21 mouse cellular contexts compared by ENCODE assay signal in the genomic region with DNA sequence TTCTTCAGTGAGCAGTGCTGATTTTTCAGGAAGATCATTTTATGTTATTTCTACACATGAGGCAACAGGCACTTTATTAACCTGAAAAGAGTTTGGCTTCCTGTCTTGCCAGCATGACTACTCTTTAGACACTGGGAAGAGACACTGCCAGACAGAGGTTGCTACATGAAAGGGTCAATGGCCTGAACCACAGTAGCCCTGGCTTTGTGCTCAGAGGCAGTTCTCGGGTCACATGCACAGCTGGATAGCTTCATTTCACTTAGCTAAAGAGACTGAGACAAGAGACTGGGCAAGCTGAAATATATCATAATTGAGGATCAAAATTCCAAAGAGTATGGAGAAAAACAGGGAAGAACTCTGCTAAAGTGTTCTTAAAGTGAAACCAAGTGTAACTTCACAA.
DNase-seq lines count a peak whose midpoint lies in the region; ATAC-seq and TF ChIP-seq lines count a peak whose summit lies in the region.
"Had no signal": no experiment of that assay in that cellular context is flagged by ENCODE, and none has a peak within 500 bp of the region (broad histone marks: within the 10 kb centered on the region; RNA-seq: fewer than 3 reads in every experiment).

No protein-coding gene starts in this region.

- no peak overlapping the region for H3K9ac ChIP-seq in kidney, embryonic 16.5 days (replicated peaks; ENCODE audit: low read length)
- H3K9ac ChIP-seq in liver, postnatal 0 days (replicated peaks) = no peak overlapping the region
- no peak overlapping the region for H3K9ac ChIP-seq in stomach, embryonic 14.5 days (replicated peaks; ENCODE audit: low read depth, low read length)
- no peak overlapping the region for H3K9ac ChIP-seq in stomach, postnatal 0 days (ENCODE audit: low read length)
- H3K9ac ChIP-seq: embryonic facial prominence, embryonic 13.5 days; forebrain, embryonic 12.5 days; forebrain, postnatal 0 days; heart, embryonic 13.5 days; hindbrain, embryonic 15.5 days had no signal

- DNase-seq in kidney, adult 2 months = peak; percentile 68
- DNase-seq in liver, postnatal 0 days = peak; percentile 39
- DNase-seq in liver = no peak
- no peak for DNase-seq in stomach, postnatal 0 days (ENCODE audit: low spot score)
- DNase-seq: adrenal gland, adult 2 months; cerebellum, adult 18-20 months; cerebellum, adult 9-11 months; cerebellum, postnatal 36 days; forebrain, postnatal 0 days; gastrocnemius, postnatal 14 days; heart, adult 11 months; heart, postnatal 36 days had no signal

- TF ChIP-seq EP300 in liver, postnatal 0 days (IDR thresholded peaks at IDR 0.05; ENCODE audit: low read depth) = peak; percentile 18; the same call in 1 of the 2 replicates
- TF ChIP-seq EP300 in stomach, postnatal 0 days (optimal IDR thresholded peaks at IDR 0.05) = no peak

- TF ChIP-seq POLR2A in kidney, adult 2 months (IDR thresholded peaks at IDR 0.05; ENCODE audit: low read depth, low read length) = no peak

- no peaks in the 10 kb centered on the region for H3K36me3 ChIP-seq in kidney, adult 2 months (ENCODE audit: control insufficient read depth, insufficient read depth, low read length)
- H3K36me3 ChIP-seq in kidney, embryonic 16.5 days (ENCODE audit: insufficient read depth, low read length) = no peaks in the 10 kb centered on the region
- no peaks in the 10 kb centered on the region for H3K36me3 ChIP-seq in liver, postnatal 0 days (replicated peaks; ENCODE audit: insufficient read depth, low read length)
- no peaks in the 10 kb centered on the region for H3K36me3 ChIP-seq in stomach, embryonic 14.5 days (ENCODE audit: control insufficient read depth, insufficient read depth, low read length)
- no peaks in the 10 kb centered on the region for H3K36me3 ChIP-seq in stomach, postnatal 0 days (ENCODE audit: control insufficient read depth, insufficient read depth, low read length)
- H3K36me3 ChIP-seq: embryonic facial prominence, embryonic 13.5 days; forebrain, embryonic 12.5 days; heart, embryonic 13.5 days; hindbrain, embryonic 15.5 days had no signal

- no peak for ATAC-seq in kidney, embryonic 16.5 days (ENCODE audit: low FRiP score, low TSS enrichment)
- peak; percentile 70 for ATAC-seq in liver, postnatal 0 days
- peak; percentile 42; the same call in 1 of the 2 replicates for ATAC-seq in stomach, embryonic 14.5 days (ENCODE audit: insufficient number of reproducible peaks, insufficient read depth, low FRiP score, low read depth)
- no peak for ATAC-seq in stomach, postnatal 0 days (ENCODE audit: low FRiP score, low TSS enrichment)
- ATAC-seq in megakaryocyte progenitor cell, adult 5-6 weeks (replicated peaks; ENCODE audit: poor library complexity) = no peak
- ATAC-seq: activated CD4-positive, CD25-positive, alpha-beta regulatory T cell, adult 4 months; forebrain, postnatal 0 days; Patski had no signal

- no peak overlapping the region for H3K4me3 ChIP-seq in kidney, adult 2 months (ENCODE audit: insufficient read depth, low read depth, low read length)
- H3K4me3 ChIP-seq in kidney, embryonic 16.5 days (ENCODE audit: low read length) = no peak overlapping the region
- H3K4me3 ChIP-seq in liver, postnatal 0 days (ENCODE audit: low read depth, low read length) = no peak overlapping the region
- no peak overlapping the region for H3K4me3 ChIP-seq in stomach, embryonic 14.5 days (ENCODE audit: low read depth, low read length)
- H3K4me3 ChIP-seq in stomach, postnatal 0 days (ENCODE audit: low read depth, low read length) = no peak overlapping the region
- H3K4me3 ChIP-seq: embryonic facial prominence, embryonic 13.5 days; forebrain, embryonic 12.5 days; heart, embryonic 13.5 days; hindbrain, embryonic 15.5 days had no signal

- H3K27me3 ChIP-seq in kidney, adult 2 months (replicated peaks; ENCODE audit: control insufficient read depth, insufficient read depth, low read length) = no peaks in the 10 kb centered on the region
- H3K27me3 ChIP-seq in kidney, embryonic 16.5 days (ENCODE audit: insufficient read depth, low read length) = no peaks in the 10 kb centered on the region
- no peaks in the 10 kb centered on the region for H3K27me3 ChIP-seq in liver, postnatal 0 days (ENCODE audit: insufficient read depth, low read length)
- no peaks in the 10 kb centered on the region for H3K27me3 ChIP-seq in stomach, embryonic 14.5 days (ENCODE audit: control insufficient read depth, insufficient read depth, low read length)
- no peaks in the 10 kb centered on the region for H3K27me3 ChIP-seq in stomach, postnatal 0 days (ENCODE audit: control insufficient read depth, insufficient read depth, low read length)
- H3K27me3 ChIP-seq: embryonic facial prominence, embryonic 13.5 days; Patski had no signal

- H3K27ac ChIP-seq in kidney, adult 2 months (ENCODE audit: insufficient read depth, low read depth, low read length) = no peak overlapping the region
- no peak overlapping the region for H3K27ac ChIP-seq in kidney, embryonic 16.5 days (ENCODE audit: low read length)
- peak overlapping the region; percentile 50; the same call in 1 of the 2 replicates for H3K27ac ChIP-seq in liver, postnatal 0 days (ENCODE audit: low read depth)
- H3K27ac ChIP-seq in stomach, embryonic 14.5 days (ENCODE audit: low read length) = no peak overlapping the region
- no peak overlapping the region for H3K27ac ChIP-seq in stomach, postnatal 0 days (replicated peaks)
- H3K27ac ChIP-seq: embryonic facial prominence, embryonic 13.5 days; forebrain, embryonic 12.5 days; heart, embryonic 13.5 days; hindbrain, embryonic 15.5 days had no signal

- no peak overlapping the region for H3K4me2 ChIP-seq in kidney, embryonic 16.5 days (replicated peaks; ENCODE audit: low read depth, low read length)
- H3K4me2 ChIP-seq in liver, postnatal 0 days (ENCODE audit: low read depth, low read length) = no peak overlapping the region
- no peak overlapping the region for H3K4me2 ChIP-seq in stomach, embryonic 14.5 days (replicated peaks; ENCODE audit: low read depth, low read length)
- H3K4me2 ChIP-seq in stomach, postnatal 0 days (replicated peaks; ENCODE audit: low read depth) = no peak overlapping the region
- H3K4me2 ChIP-seq: embryonic facial prominence, embryonic 13.5 days; forebrain, embryonic 12.5 days; heart, embryonic 13.5 days; hindbrain, embryonic 15.5 days had no signal

- 49% methylated on average over 1 of the region's 1 CpGs for WGBS in kidney, adult 2 months
- WGBS in kidney, embryonic 16.5 days = 40% methylated on average over 1 of the region's 1 CpGs
- 31% methylated on average over 1 of the region's 1 CpGs for WGBS in liver, postnatal 0 days (ENCODE audit: insufficient replicate concordance)
- WGBS in stomach, embryonic 14.5 days = 32% methylated on average over 1 of the region's 1 CpGs
- 59% methylated on average over 1 of the region's 1 CpGs for WGBS in stomach, postnatal 0 days

- no peaks in the 10 kb centered on the region for H3K9me3 ChIP-seq in kidney, embryonic 16.5 days (ENCODE audit: low read length)
- no peaks in the 10 kb centered on the region for H3K9me3 ChIP-seq in liver, postnatal 0 days (ENCODE audit: low read length)
- H3K9me3 ChIP-seq in stomach, embryonic 14.5 days (ENCODE audit: control insufficient read depth, low read depth, low read length) = no peaks in the 10 kb centered on the region
- H3K9me3 ChIP-seq in stomach, postnatal 0 days (ENCODE audit: control insufficient read depth, low read length) = no peaks in the 10 kb centered on the region
- H3K9me3 ChIP-seq: embryonic facial prominence, embryonic 13.5 days; forebrain, embryonic 12.5 days; heart, embryonic 13.5 days; hindbrain, embryonic 15.5 days had no signal

- no peak for TF ChIP-seq CTCF in kidney, adult 2 months (conservative IDR thresholded peaks at IDR 0.05; ENCODE audit: insufficient read depth, insufficient read length, low read depth, low read length)
- no peak for TF ChIP-seq CTCF in liver, postnatal 0 days (IDR thresholded peaks at IDR 0.05; ENCODE audit: low read depth)
- no peak for TF ChIP-seq CTCF in stomach, postnatal 0 days (IDR thresholded peaks at IDR 0.05; ENCODE audit: low read depth)

- 0 out of 2 replicates have a peak, but pooled peaks cover 5% of the 10 kb centered on the region for H3K4me1 ChIP-seq in kidney, adult 2 months (ENCODE audit: control insufficient read depth, insufficient read depth, low read length)
- peaks cover 13% of the 10 kb centered on the region for H3K4me1 ChIP-seq in kidney, embryonic 16.5 days (ENCODE audit: insufficient read depth, low read length)
- H3K4me1 ChIP-seq in liver, postnatal 0 days (ENCODE audit: insufficient read depth) = peaks cover 28% of the 10 kb centered on the region
- H3K4me1 ChIP-seq in stomach, embryonic 14.5 days (ENCODE audit: control insufficient read depth, insufficient read depth, low read length) = peaks cover 12% of the 10 kb centered on the region; the same call in 1 of the 2 replicates
- H3K4me1 ChIP-seq in stomach, postnatal 0 days (replicated peaks; ENCODE audit: control insufficient read depth, insufficient read depth) = 0 out of 2 replicates have a peak, but pooled peaks cover 2% of the 10 kb centered on the region
- H3K4me1 ChIP-seq: hindbrain, embryonic 15.5 days had no signal

Comparison
In these comparisons a context has a peak if more than half of its experiments do, and no peak if none do; other contexts are left out.
1. DNase-seq: peak in kidney, adult 2 months (single experiment) and liver, postnatal 0 days (single experiment); none in liver (single experiment) and stomach, postnatal 0 days (single experiment).
2. ATAC-seq: peak in liver, postnatal 0 days (single experiment) and stomach, embryonic 14.5 days (single experiment); none in kidney, embryonic 16.5 days (single experiment), stomach, postnatal 0 days (single experiment) and megakaryocyte progenitor cell, adult 5-6 weeks (single experiment).